Mouse (Mus musculus): ENCODE measurements around the gene Swap70. TPM values are rescaled to one million over a fixed set of nuclear protein-coding genes. Genes with fewer than 3 reads are reported as not detected.

Gene Swap70
- polyA plus RNA-seq, 1 experiment from 2014 or later: 38.4 TPM

DNA sequence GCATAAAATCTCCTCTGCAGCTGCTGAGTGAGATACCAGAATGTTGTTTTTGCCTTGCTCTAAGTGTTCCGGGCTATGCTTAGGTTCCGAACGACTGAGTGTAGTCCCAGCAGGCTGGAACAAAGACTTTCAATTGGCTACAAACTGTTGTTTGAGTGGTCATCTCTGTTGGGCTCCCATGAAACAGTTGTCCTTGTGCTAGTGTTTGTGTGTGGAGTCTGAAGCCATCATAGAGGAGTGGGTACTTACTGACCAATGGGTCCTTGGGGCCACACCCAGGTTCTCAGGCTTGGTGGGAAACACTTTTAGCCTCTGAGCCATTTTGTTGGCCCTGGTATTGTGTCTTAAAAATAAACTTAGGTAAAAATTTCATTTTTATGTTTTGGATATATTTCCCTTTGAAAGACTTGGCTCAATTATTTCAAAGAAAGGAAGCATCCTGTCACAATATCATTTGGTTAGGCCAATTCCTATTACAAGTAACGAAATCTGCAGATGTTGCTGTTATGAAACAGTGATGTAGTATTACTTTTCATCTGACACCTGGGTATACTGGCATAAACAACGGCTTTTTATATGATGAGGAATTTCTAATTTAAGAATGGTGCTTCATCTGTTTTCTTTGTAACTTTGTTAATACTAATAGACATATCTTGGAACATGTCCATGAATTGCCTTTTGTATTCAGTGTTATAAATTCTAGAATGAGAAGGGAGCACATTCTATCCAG lies 104.0 kb downstream of the Swap70 start:
- Histone ChIP-seq H3K27me3 (replicated peaks; ENCODE audit: insufficient read depth, low read length) (no peaks in the 10 kb centered on the region), H3K4me1 (ENCODE audit: insufficient read depth, low read depth, low read length) (no peaks in the 10 kb centered on the region), H3K9me3 (ENCODE audit: low read length) (no peaks in the 10 kb centered on the region), H3K9ac (replicated peaks; ENCODE audit: low read depth) (no peak overlapping the region), H3K27ac (ENCODE audit: low read length) (no peak overlapping the region), H3K4me3 (ENCODE audit: low read depth, low read length) (no peak overlapping the region), H3K4me2 (replicated peaks; ENCODE audit: low read depth, low read length) (no peak overlapping the region), H3K36me3 (ENCODE audit: insufficient read depth, low read length) (peaks cover 47% of the 10 kb centered on the region)
- no peak for ATAC-seq
- 79% methylated on average over 5 of the region's 5 CpGs for WGBS
- TF ChIP-seq CTCF (IDR thresholded peaks at IDR 0.05) (no peak), EP300 (IDR thresholded peaks at IDR 0.05) (no peak)
- DNase-seq (ENCODE audit: low spot score): peak; percentile 51

Other genes starting within 250 kb of the Swap70 start
- 71.9 and 75.3 TPM in 2 replicates for gene Tmem41b, start 234.8 kb upstream of the Swap70 start, polyA plus RNA-seq (2015; fragmentation: Nextera tagmentation; extraction: Ambion mirVana)
- gene Ipo7, start 203.4 kb upstream of the Swap70 start, polyA plus RNA-seq (2015; fragmentation: Nextera tagmentation; extraction: Ambion mirVana): 12.7 and 15.3 TPM in 2 replicates
- 10.6 and 12.1 TPM in 2 replicates for gene Zfp143, start 160.5 kb upstream of the Swap70 start, polyA plus RNA-seq (2015; fragmentation: Nextera tagmentation; extraction: Ambion mirVana)
- gene Wee1, start 99.7 kb upstream of the Swap70 start, polyA plus RNA-seq (2015; fragmentation: Nextera tagmentation; extraction: Ambion mirVana): 7.9 and 8.6 TPM in 2 replicates

Measured in lung, postnatal 0 days (tissue).